ENCODE assay signal across 9 mouse cellular contexts in genomic region chr16:29893871-29894828, GRCm38 (mm10).
DNase-seq lines count a peak whose midpoint lies in the region; ATAC-seq and TF ChIP-seq lines count a peak whose summit lies in the region.
"Had no signal": no experiment of that assay in that cellular context is flagged by ENCODE, and none has a peak within 500 bp of the region (broad histone marks: within the 10 kb centered on the region; RNA-seq: fewer than 3 reads in every experiment).

No protein-coding gene starts in this region.

- H3K36me3 ChIP-seq in heart, embryonic 12.5 days = no peaks in the 10 kb centered on the region
- no peaks in the 10 kb centered on the region for H3K36me3 ChIP-seq in neural tube, embryonic 13.5 days
- no peaks in the 10 kb centered on the region for H3K36me3 ChIP-seq in kidney, adult 2 months (ENCODE audit: control insufficient read depth, insufficient read depth, low read length)

- H3K4me2 ChIP-seq in heart, embryonic 12.5 days = no peak overlapping the region
- peak overlapping the region; percentile 37 for H3K4me2 ChIP-seq in neural tube, embryonic 13.5 days

- no peak for TF ChIP-seq POLR2A in kidney, adult 2 months (IDR thresholded peaks at IDR 0.05; ENCODE audit: low read depth, low read length)

- no peak for TF ChIP-seq CTCF in kidney, adult 2 months (conservative IDR thresholded peaks at IDR 0.05; ENCODE audit: insufficient read depth, insufficient read length, low read depth, low read length)

- H3K9me3 ChIP-seq in heart, embryonic 12.5 days (replicated peaks) = no peaks in the 10 kb centered on the region
- no peaks in the 10 kb centered on the region for H3K9me3 ChIP-seq in neural tube, embryonic 13.5 days

- DNase-seq in cerebellum, postnatal 10 days = peak; percentile 38 to 54
- no peak for DNase-seq in cerebellum, adult 18-20 months
- DNase-seq in embryo, embryonic 10.5 days (ENCODE audit: low spot score) = peak; percentile 81
- peak; percentile 15 to 26 for DNase-seq in layer of hippocampus, postnatal 36 days
- no peak for DNase-seq in ovary, postnatal 10 days (ENCODE audit: low spot score)
- DNase-seq in kidney, adult 2 months = no peak

- H3K4me3 ChIP-seq in heart, embryonic 12.5 days = no peak overlapping the region
- H3K4me3 ChIP-seq in neural tube, embryonic 13.5 days = no peak overlapping the region
- no peak overlapping the region for H3K4me3 ChIP-seq in kidney, adult 2 months (ENCODE audit: insufficient read depth, low read depth, low read length)

- peak overlapping the region; percentile 45 for H3K27ac ChIP-seq in heart, embryonic 12.5 days (ENCODE audit: poor library complexity, severe bottlenecking)
- peak overlapping the region; percentile 18 for H3K27ac ChIP-seq in neural tube, embryonic 13.5 days (replicated peaks)
- no peak overlapping the region for H3K27ac ChIP-seq in kidney, adult 2 months (ENCODE audit: insufficient read depth, low read depth, low read length)
- H3K27ac ChIP-seq: liver, embryonic 14.5 days had no signal

- WGBS in heart, embryonic 12.5 days = 36% methylated on average over 21 of the region's 21 CpGs
- 16% methylated on average over 21 of the region's 21 CpGs for WGBS in neural tube, embryonic 13.5 days
- WGBS in kidney, adult 2 months = 28% methylated on average over 21 of the region's 21 CpGs

- no peaks in the 10 kb centered on the region for H3K27me3 ChIP-seq in heart, embryonic 12.5 days (replicated peaks)
- H3K27me3 ChIP-seq in neural tube, embryonic 13.5 days = peaks cover 57% of the 10 kb centered on the region
- no peaks in the 10 kb centered on the region for H3K27me3 ChIP-seq in kidney, adult 2 months (replicated peaks; ENCODE audit: control insufficient read depth, insufficient read depth, low read length)

- no peak; the same call in 1 of the 2 replicates for ATAC-seq in heart, embryonic 12.5 days (ENCODE audit: insufficient number of reproducible peaks, low FRiP score)
- peak; percentile 82 for ATAC-seq in neural tube, embryonic 13.5 days (ENCODE audit: low read depth)

- no peak overlapping the region for H3K9ac ChIP-seq in heart, embryonic 12.5 days
- 0 out of 2 replicates have a peak overlapping the region, but pooled peaks have one; percentile 27 for H3K9ac ChIP-seq in neural tube, embryonic 13.5 days
- H3K9ac ChIP-seq: liver, embryonic 14.5 days had no signal

- peaks cover 41% of the 10 kb centered on the region for H3K4me1 ChIP-seq in heart, embryonic 12.5 days (replicated peaks)
- H3K4me1 ChIP-seq in neural tube, embryonic 13.5 days (replicated peaks) = peaks cover 23% of the 10 kb centered on the region
- no peaks in the 10 kb centered on the region for H3K4me1 ChIP-seq in kidney, adult 2 months (ENCODE audit: control insufficient read depth, insufficient read depth, low read length)

Comparison
In these comparisons a context has a peak if more than half of its experiments do, and no peak if none do; other contexts are left out.
1. DNase-seq: peak in cerebellum, postnatal 10 days (2 of 2), embryo, embryonic 10.5 days (single experiment) and layer of hippocampus, postnatal 36 days (2 of 2); none in cerebellum, adult 18-20 months (0 of 2), ovary, postnatal 10 days (single experiment) and kidney, adult 2 months (single experiment).